Mouse (Mus musculus) 416B (cell line): ENCODE results near the gene Gm21409.
"Not testable (repeated sequence)": the region's sequence is repeated elsewhere in the genome, so short reads cannot be mapped to it uniquely, and the experiment has no call there.

Experiments used
- DNase-seq: peaks from one replicate; pipeline ENCODE4 v3.0.0; 2011; ENCODE audit warnings: low read depth

Gm21409 gene

DNA sequence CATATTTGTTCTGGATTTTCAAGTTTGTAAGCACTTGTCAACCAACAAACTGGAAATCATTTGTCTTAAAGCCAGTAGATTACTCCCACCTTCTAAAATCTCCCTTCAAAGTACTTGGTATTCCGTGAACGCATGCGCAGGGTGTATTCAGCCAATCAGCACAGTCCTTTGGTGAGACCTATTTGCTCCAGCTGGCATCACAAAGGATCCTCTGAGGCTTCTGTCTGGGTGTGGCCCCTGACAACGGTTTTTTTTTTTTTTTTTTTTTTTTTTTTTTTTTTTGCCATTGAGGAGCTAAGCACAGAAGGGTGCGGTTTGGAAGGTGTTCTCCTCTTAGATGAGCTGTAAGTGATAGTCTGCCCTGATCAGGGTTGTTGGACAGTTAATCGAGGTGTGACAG is at the start of gene Gm21409:
Gene Gm21409, plus strand, starts transcription at position 301 of the 400 bp plus-strand sequence.
- not testable (repeated sequence) for DNase-seq
